Mouse (Mus musculus) embryo, embryonic 9.5 days (tissue): ENCODE data around the gene Nmu.

Experiments
- DNase-seq: peaks from one replicate; pipeline ENCODE4 v3.0.0-alpha.2; 2017; ENCODE audit errors: extremely low spot score

Nmu gene

GRCm38 (mm10) chr5:76363453-76364104, at the start of gene Nmu:
Gene Nmu (minus strand): TSS chr5:76363788.
- DNase-seq: peak; percentile 20

GRCm38 (mm10) chr5:76411697-76412096, 48.1 kb upstream of the Nmu start:
- DNase-seq: no peak

GRCm38 (mm10) chr5:76394382-76394781, 30.8 kb upstream of the Nmu start:
- no peak for DNase-seq

GRCm38 (mm10) chr5:76389041-76389795, 25.6 kb upstream of the Nmu start:
- no peak for DNase-seq

- no peak for DNase-seq
Observed at GRCm38 (mm10) chr5:76388474-76388873, 24.9 kb upstream of the Nmu start.

- DNase-seq: no peak
Observed at GRCm38 (mm10) chr5:76383673-76384072, 20.1 kb upstream of the Nmu start.

GRCm38 (mm10) chr5:76381836-76382235, 18.2 kb upstream of the Nmu start:
- no peak for DNase-seq

- no peak for DNase-seq
Observed at GRCm38 (mm10) chr5:76379216-76379615, 15.6 kb upstream of the Nmu start.

- DNase-seq: no peak
Observed at GRCm38 (mm10) chr5:76369215-76369840, 5.7 kb upstream of the Nmu start.

GRCm38 (mm10) chr5:76365406-76365805, 1.8 kb upstream of the Nmu start:
- DNase-seq: no peak

- no peak for DNase-seq
Observed at GRCm38 (mm10) chr5:76360786-76361185, 2.8 kb downstream of the Nmu start.

- DNase-seq: no peak
Observed at GRCm38 (mm10) chr5:76360057-76360456, 3.5 kb downstream of the Nmu start.

GRCm38 (mm10) chr5:76351953-76352611, 11.5 kb downstream of the Nmu start:
- DNase-seq: no peak

- DNase-seq: no peak
Observed at GRCm38 (mm10) chr5:76351537-76351936, 12.1 kb downstream of the Nmu start.

- DNase-seq: no peak
Observed at GRCm38 (mm10) chr5:76346137-76346536, 17.5 kb downstream of the Nmu start.

GRCm38 (mm10) chr5:76340931-76341330, 22.7 kb downstream of the Nmu start:
- no peak for DNase-seq

GRCm38 (mm10) chr5:76337100-76337499, 26.5 kb downstream of the Nmu start:
- DNase-seq: no peak

- DNase-seq: no peak
Observed at GRCm38 (mm10) chr5:76333833-76334232, 29.8 kb downstream of the Nmu start.

- no peak for DNase-seq
Observed at GRCm38 (mm10) chr5:76330953-76331352, 32.6 kb downstream of the Nmu start, which contains the start of gene Pdcl2. Gene Pdcl2 (minus strand): TSS chr5:76331156.

GRCm38 (mm10) chr5:76327296-76327695, 36.3 kb downstream of the Nmu start:
- no peak for DNase-seq

GRCm38 (mm10) chr5:76325113-76325512, 38.5 kb downstream of the Nmu start:
- no peak for DNase-seq
